Mouse (Mus musculus): Measurements from ENCODE around the gene Usp37.

The Usp37 gene

DNA sequence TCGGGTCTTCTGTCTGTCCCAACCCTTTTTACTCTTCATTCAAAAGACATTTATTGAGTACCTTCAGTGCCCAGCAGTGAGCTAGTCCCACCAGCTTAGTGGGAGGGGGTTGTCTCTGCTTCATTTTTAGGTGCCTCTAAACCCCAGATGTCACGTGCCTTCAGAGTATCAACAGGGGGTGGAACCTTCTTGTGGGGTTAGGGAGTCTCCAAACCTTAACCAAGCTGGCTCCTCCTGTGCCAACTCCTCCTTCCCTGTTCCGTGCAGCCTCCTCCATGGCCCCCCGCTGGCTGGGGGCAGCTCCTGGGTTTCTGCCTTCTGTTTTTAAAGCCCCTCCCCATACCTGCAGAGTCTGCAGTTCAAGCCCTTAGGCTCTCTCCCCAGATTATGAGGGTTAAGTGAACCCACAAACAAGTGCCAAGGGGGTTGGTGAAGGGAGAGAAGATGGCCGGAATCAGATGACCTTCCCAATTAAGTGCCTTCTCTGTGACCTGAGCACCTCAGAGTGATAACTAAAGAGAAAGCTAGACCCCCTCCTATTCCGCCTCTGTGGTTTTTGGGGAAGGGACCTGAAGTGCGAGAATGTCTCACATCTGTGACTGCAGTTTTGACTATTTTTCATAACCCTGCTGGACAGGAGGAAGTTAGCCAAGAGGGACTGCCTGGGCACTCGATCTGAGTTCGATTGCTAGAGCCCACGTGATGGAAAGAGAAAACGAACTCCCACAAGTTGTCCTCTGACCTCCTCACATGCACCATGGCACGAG is 147.4 kb downstream of the Usp37 start:
- peak; percentile 32 for DNase-seq

DNA sequence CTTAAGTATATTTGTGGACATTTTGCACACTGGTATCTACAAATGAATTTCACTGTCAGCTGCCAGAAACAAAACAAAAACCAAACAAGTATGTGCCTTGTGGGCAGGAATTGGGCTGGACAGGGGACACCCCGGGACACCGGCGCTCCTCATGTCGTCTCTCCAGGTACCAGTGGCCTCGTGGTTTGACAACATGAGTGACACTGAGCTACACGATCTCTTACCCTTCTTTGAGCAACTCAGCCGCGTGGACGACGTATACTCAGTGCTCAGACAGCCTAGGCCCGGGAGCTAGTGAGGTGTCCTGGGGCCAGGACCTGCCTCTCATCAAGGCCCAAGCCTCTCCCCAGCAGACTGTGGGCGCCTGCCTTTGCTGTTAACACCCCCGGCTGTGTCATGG is 148.8 kb downstream of the Usp37 start:
- no peak for DNase-seq

GRCm38 (mm10) chr1:74394858-74395257 is 149.2 kb downstream of the Usp37 start:
- DNase-seq = no peak

GRCm38 (mm10) chr1:74394311-74394710 is 149.8 kb downstream of the Usp37 start:
- no peak for DNase-seq

GRCm38 (mm10) chr1:74393697-74394096 is 150.4 kb downstream of the Usp37 start:
- no peak for DNase-seq

GRCm38 (mm10) chr1:74393010-74393409 is 151.1 kb downstream of the Usp37 start:
- no peak for DNase-seq

GRCm38 (mm10) chr1:74392446-74392994 is 151.6 kb downstream of the Usp37 start:
- peak; percentile 75 for DNase-seq

DNA sequence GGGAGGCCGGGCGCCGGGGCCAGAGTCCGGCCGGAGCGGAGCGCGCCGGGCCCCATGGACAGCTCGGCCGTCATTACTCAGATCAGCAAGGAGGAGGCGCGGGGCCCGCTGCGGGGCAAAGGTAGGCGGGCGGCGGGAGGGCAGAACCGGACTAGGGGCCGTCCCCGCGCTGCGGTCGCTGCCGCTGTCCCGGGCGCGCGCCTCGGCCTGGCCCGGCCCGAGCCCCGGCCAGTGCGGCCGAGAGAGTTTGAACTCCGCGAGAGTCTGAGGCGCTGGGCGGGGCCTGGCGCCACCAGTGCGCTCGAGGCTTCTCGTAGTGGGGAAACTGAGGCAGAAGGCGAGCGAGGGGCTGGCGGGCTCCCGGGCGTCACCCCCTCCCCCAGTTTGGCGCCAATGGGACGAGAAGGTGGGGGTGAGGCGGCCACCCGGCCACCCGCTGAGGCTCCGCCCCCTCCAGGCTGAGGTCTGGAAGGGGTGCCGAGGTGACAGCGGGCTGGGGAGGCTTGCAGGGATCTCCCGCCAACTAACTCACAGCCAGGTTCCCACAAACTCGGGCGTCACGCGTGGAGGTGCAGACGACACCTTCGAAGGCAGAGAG is 152.1 kb downstream of the Usp37 start:
- peak; percentile 90 for DNase-seq

GRCm38 (mm10) chr1:74390924-74391748 is 152.9 kb downstream of the Usp37 start, which contains the start of gene Ctdsp1:
TSS of gene Ctdsp1 (plus strand) at chr1:74391509.
- DNase-seq = peak; percentile 94

GRCm38 (mm10) chr1:74390287-74390906 is 153.7 kb downstream of the Usp37 start:
- DNase-seq = peak; percentile 86

DNA sequence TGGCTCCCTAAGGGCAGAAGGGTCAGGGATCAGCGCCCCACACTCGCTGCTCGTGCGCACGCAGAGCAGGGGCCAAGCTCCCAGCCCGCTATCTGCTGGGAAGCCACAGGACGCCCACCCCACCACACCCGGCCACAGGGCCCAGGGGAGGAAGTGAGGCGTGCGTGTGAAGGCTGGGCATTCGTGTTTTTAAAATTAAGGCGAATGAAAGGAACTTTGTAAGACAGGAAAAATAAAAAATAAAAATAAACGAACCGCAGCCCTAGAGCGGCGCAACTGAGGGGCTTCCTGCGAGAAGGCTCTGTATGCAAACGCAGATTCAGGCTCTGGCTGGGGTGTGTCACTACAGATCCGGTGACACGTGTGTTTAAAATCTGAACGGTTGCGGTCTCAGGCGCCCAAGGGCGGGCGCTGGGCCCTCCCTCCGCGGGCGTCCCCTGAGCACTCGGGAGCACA is 154.2 kb downstream of the Usp37 start:
- DNase-seq = peak; percentile 74

DNA sequence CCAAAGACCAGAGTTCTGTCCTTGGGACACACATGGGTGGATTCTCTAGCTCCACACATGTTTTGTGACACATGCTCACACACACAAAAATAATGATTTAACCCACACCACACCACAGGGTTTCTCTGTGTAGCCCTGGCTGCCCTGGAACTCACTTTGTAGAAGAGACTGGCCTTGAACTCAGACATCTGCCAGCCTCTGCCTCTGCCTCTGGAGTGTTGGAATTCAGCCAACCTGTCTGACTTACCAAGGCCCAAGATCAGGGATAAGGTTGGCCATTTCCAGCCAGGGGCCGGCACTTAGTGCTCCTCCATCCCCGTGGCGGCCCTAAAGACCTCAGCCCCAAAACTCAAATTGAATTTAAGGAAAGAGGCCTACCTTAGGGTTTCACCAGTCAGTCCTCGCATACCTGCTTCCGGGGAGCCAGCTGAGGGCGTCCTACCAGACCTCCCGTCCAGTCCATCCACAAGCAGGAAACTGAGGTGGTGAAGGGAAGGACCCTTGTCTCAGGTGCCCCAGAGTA is 155.6 kb downstream of the Usp37 start:
- DNase-seq = no peak

DNA sequence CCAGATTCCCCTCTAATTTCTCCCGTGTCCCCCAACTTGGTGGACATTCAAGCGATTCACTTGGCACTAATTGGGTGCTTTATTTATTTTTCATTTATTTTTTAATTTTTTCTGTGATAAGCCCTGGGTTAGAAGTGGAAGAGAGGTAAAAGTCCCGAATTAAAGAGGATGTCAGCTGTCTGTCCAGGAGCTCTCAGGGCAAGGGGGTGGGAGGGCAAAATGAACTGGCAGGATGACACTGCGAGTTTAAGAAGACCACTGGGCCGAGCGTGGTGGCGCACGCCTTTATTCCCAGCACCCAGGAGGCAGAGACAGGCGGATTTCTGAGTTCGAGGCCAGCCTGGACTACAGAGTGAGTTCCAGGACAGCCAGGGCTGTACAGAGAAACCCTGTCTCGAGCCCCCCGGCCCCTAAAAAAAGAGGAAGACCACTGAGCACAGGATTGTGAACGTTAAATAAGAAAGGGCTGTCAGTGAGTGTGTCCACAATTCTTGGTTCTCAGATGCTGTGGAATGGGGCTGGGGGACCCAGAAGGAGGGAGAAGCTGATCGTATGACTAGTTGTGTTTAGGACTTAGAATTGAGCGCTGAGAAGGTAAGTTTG is 156.6 kb downstream of the Usp37 start:
- DNase-seq = no peak

GRCm38 (mm10) chr1:74386714-74387385 is 157.2 kb downstream of the Usp37 start:
- DNase-seq = peak; percentile 89

- DNase-seq = no peak
These were observed 157.7 kb downstream of the Usp37 start for GRCm38 (mm10) chr1:74386363-74386713.

DNA sequence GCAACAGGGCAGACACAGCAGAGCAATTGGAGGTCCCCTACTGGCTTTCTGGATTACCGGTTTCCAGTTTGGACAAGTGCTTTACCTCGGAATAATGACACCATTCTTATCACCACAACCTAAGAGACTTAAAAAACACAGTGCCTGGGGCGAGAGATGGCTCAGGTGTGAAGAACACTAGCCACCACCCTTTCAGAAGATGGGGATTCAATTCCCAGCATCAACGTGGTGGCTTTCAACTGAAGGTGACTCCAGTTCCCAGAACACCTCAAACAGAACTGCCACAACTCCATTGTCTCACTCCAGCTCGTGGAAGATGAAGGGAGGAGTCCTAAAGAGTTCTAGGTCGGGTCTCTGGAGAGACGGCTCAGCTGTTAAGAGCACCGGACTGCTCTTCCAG is 158.6 kb downstream of the Usp37 start:
- no peak for DNase-seq

Measured in liver (tissue).